Mouse (Mus musculus) ovary, adult 10 weeks (tissue): ENCODE data around the gene Gm11007. TPM values are rescaled to one million over a fixed set of nuclear protein-coding genes. Genes with fewer than 3 reads are reported as not detected.

ENCODE experiments used
- polyA plus RNA-seq: library from polyadenylated mRNA; stranded (reverse); fragments of 350-450 nt; fragmentation: Illumina TruSeq; extraction: RNeasy Lipid Tissue Mini Kit (QIAGEN cat#74804); gene quantifications from one replicate; pipeline ENCODE4 v1.2.3, GENCODE M21; 2014

The Gm11007 gene
- polyA plus RNA-seq: 2.4 TPM

DNA sequence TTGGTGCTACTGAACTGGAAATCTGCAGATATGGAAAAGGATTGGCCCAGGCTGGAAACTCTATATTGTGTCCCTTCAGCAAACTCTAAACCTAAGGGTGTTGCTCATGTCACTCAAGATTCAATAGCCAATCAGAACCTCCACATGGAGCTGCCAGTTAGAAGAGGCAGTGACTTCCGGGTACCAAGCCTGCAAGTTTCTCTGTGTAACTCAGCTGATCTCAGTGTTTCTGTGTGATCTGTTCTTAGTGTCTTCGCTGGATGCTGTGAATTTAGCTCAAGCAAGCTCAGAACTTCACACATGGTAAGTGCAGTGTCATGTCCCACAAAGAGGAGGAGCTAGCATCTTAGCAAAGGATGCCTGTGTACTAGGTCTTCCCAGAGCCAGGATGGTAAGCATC is at the start of gene Gm11007:
Gm11007 (plus strand) TSS at position 301 of the 400 bp plus-strand sequence.

Other genes starting within 250 kb of the Gm11007 start
- 64.5 TPM for gene Gm4724, start 208.2 kb upstream of the Gm11007 start, polyA plus RNA-seq
- 60.7 TPM for gene Zfp965, start 174.0 kb upstream of the Gm11007 start, polyA plus RNA-seq
- gene Zfp969, start 59.7 kb downstream of the Gm11007 start, polyA plus RNA-seq: not detected
- 2.4 TPM for gene Gm2007, start 97.6 kb downstream of the Gm11007 start, polyA plus RNA-seq
- 12.0 TPM for gene Gm14288, start 157.1 kb downstream of the Gm11007 start, polyA plus RNA-seq
- gene Gm6710, start 225.2 kb downstream of the Gm11007 start, polyA plus RNA-seq: 56.7 TPM